Mouse (Mus musculus) adrenal gland, postnatal 4 days (tissue): Measurements from ENCODE around the gene Tcl1. TPM values are rescaled to one million over a fixed set of nuclear protein-coding genes. Genes with fewer than 3 reads are reported as not detected.
"Not testable (repeated sequence)": the region's sequence is repeated elsewhere in the genome, so short reads cannot be mapped to it uniquely, and the experiment has no call there.

Experiments
- DNase-seq, 2 experiments: peaks; one replicate each; pipeline ENCODE4 v3.0.0; 2021 to 2022; ENCODE audit warnings: low spot score in 2 of 2, mixed read lengths in 2 of 2
- long read RNA-seq, 2 experiments: library from polyadenylated mRNA; stranded (forward); transcript quantifications; one replicate each; pipeline ENCODE4 v2.0.0; 2021
- total RNA-seq, 2 experiments: library from RNA; stranded (reverse); gene quantifications; 2 replicates each; pipeline ENCODE4 v1.2.3; 2021

The Tcl1 gene
- total RNA-seq, result under 1 TPM in 1 of 2 experiments, not detected in 1; 0.31 TPM
- long read RNA-seq, experiment 1, result 0 reads
- long read RNA-seq, experiment 2, result 0 reads

DNA sequence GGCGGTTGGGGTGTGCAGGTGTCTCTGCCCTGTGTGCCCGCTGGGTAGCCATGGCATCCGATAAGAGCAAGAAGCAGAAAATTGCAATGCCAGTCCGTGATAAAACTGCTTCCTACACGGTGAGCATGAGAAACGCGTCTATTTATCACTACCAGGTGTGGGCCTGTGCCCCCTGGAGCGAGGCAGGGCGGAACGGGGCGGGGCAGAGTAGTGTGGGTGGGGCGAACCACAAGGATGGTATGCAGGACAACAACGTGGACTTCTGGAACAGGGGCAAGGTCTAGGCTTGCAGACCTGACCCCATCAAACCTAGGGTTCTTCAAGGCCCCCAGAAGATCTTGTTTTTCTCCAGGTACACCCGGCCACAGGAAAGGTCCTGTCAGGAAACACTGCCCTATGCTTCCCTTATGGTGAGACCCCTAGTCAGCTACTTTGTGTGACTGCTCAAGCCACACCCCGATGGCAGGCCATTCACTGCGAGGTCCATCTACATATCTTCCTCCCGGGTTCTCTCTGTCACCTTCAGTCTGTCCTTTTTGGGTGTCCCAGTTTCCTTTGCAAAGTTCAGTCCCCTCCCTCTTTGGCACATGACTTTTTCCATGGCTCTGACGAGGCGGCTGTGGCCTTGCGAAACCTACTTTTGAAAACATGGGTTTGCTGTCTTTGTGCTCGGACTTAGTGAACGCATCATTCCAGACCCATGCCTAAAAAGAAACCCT, at the start of gene Tcl1:
Tcl1 (minus strand) TSS at position 193 of the 719 bp plus-strand sequence.
- DNase-seq, result no peak

DNA sequence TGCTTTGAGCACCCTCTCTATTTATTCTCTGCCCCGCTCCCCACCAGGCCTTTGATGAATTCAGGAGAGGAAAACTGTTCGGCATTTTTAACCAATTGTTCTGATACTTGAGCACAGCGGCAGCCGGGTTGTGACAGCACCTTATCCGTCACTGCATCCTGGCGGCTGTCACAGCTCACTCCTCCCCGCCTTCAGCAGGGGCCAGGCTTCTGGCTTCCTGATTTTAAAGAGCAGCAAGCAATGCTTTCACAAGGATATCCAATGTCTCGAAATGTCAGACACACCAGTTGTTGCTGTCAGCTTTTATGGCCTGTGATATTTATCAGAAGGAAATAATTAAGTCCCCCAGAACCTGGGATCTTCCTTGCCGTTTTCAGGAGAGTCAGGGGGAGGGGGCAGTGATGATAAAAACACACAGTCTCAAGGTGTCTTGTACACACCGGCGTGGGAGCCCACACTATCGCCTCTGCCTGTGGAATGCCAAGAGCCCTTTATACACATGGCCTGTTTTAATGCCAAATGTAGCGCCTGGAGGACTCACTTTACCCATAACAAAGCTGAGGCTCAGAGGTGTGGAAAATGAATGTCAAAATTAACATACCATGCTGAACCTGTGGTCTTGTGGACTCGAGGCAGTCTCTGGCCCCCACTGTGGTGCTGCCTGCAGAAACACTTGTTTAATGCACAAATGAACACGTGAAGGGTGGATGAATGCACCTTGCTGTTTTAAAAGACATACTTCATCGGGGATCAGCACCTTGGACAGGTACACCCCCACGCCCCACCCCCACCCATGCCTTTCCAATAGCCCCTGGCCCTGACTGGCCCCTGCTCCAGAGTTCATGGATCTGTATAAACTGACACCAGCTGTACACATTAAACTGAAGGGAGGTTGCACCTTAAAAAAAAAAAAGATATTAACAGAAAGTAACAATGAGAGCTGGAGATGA, 48.7 kb upstream of the Tcl1 start:
- no peak for DNase-seq

GRCm38 (mm10) chr12:105267076-105267475, 44.5 kb upstream of the Tcl1 start:
- DNase-seq, result no peak

- DNase-seq, result no peak
Measured at GRCm38 (mm10) chr12:105266096-105266495, 43.5 kb upstream of the Tcl1 start.

DNA sequence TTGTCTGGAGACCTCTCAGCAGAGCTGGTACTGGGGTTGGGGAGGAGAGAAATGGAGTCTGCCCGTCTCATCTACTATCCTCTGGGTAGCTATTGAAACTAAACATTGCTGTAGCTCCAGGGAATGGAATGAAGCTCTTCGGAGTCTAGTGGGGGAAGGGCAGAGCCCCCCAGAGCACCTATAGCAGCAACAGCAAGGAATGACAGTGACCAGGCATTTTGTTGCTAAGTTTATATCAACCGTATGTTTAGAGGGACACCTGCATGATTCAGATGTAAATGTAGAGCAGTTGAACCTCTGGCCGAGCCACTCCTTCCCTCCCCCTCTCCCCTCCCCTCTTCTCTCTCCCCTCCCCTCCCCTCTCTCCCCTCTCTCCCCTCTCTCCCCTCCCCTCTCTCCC, 36.6 kb upstream of the Tcl1 start:
- DNase-seq, result no peak

DNA sequence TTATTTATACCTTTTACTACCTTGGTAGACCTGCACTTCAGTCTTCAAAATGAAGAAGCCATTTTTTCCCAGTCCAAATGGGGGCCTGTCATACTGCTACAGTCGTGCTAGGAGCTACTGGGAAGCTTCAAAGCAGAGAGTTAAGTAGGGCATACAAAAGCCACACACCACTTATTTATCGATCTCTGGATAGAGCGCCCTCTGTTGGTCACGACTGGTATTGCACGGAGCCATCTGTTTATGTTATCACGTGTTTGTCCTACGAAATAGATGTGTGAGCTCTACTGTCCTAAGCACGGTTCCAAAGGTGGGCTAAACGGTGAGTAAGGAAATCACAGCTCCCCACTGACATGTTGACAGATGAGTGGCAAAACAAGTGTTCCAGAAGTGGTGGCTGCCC, 36.2 kb upstream of the Tcl1 start:
- no peak for DNase-seq

- no peak for DNase-seq
Measured at GRCm38 (mm10) chr12:105253796-105254195, 31.2 kb upstream of the Tcl1 start.

DNA sequence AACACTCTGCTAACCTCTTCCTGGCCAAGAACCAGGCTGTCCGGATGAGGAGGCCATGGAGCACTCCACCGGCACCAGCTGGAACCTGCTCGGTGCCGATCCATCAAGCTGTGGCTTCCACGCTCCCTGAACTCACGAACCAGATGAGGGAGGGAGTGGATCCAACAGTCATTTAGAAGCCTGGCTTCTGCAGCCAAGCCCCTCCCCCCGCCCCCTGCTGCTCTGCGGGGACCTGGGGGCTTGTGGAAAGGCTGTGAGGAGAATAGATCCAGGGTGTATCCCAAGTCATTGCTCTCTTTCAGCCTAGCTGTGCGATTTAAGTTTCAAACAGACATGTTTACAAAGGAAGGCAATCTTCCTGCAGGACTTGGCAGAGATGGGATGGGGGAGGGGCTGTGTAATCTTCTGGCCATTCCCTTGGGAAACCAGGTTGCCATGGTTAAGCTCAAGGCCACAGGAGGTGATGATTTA, 26.2 kb upstream of the Tcl1 start:
- DNase-seq, result no peak

DNA sequence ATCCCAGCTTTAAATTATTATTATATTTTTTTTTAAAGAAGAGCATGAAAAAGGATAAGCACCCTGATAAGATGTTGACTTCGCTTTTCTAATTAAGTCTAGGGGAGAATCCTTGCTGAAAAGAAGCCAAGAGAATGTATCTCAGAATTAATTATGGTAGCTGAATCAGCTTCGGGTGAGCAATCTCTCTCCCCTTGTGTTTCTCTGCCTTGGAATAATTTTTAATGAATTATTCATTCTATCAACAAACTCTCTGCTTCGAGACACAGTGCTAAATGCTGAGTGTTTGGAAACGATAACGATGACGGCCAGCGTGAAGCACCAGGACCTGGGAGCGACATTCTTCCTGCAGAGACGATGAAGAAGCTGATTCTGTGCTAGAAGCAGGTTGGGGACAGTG, 16.5 kb upstream of the Tcl1 start:
- no peak for DNase-seq

- DNase-seq, result no peak
Measured at GRCm38 (mm10) chr12:105235091-105235490, 12.5 kb upstream of the Tcl1 start.

DNA sequence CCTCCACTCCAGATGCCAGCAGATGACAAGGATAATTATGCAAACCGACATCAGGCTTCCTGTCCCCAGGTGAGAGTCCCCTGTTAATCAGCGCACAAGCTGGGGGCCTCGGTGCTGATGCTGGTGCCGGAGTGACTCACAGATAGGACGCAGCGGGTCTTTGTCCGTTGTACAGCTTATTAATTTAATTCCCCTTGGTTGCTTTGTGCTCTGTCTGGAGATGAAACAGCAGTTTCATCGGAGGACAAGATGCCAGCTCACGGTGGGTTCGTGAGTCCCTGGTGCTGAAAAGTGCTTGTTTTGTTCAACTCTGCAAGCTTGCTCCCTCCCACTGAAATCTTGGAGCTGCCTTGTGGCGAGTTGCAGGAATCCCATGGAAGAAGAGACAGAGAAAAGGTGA, 11.8 kb upstream of the Tcl1 start:
- no peak for DNase-seq

- DNase-seq, result no peak
Measured at GRCm38 (mm10) chr12:105224621-105225320, 2.2 kb upstream of the Tcl1 start.

DNA sequence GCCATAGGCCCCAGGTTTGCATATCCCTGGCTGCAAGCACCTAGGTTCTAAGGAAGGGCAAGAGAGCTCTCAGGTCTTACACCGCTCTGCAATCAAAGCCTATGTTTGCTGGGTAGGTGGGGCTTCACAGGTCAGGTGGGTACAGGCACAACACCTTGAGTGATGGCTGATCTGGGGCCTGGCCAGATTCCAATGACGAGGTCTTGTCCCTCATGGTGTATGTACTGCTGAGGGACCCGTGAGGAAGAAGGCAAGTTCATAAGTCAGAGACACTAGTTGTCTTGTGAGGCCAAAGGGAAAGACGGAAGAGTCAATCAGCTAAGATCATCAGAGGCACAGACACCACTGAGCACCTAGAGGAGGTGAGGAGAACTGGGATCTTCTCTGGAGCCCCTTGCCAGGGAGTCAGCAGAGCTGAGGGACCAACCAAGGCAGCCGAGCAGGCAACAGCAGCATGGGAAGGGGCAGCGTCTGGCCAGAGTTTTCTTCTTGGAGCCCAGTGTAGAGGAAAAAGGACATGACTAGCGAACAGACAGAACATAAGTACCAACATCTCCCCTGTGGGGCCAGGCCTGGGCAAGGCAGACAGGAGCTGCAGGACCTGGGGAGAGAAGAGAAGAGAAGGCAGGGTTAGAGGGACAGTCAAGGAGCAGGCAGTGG, 5.4 kb downstream of the Tcl1 start:
- no peak for DNase-seq

DNA sequence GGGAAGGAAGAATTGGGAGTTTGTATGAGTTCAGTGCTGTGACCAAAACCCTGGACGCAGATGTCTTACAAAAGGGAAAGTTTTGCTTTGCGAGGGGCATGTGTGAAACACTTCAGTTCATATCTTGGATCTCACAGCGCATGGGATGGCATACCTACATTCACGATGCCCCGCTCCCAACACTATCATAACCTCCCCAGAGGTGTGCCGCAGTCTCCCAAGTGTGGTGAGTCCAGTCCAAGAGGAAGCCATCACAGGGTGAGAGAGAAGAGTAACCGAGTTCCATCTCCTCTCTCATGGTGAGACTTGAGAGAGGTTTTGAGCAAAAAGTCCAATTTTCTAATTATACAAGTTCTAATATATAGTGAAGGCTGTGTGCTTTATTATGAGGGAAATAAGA, 13.4 kb downstream of the Tcl1 start:
- no peak for DNase-seq

GRCm38 (mm10) chr12:105208441-105208840, 14.2 kb downstream of the Tcl1 start:
- DNase-seq, result no peak

DNA sequence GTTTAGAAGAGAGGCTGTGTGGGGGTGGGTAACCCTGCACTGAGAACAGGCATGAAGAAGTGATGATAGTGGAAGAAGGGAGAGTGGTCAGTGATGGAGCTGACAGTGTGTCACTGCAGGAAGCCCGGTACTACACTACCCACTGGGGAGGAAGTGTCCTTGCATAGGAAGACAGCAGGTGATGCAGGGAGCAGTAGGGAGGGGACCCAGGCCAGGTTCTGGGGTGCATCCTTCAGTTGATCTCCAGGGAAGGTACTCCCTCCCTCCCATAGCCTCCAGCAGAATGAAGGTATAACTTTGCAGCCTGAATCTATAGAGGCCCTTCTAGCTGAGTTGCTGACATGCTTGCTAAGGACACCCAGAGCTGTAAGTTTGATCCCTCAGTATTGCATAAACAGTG, 15.5 kb downstream of the Tcl1 start:
- DNase-seq, result no peak

GRCm38 (mm10) chr12:105201657-105202056, 20.9 kb downstream of the Tcl1 start, which contains the start of gene Tcl1b4:
TSS of gene Tcl1b4 (plus strand) at chr12:105201957.
- DNase-seq, result not testable (repeated sequence)

- not testable (repeated sequence) for DNase-seq
Measured at GRCm38 (mm10) chr12:105199684-105200497, 22.7 kb downstream of the Tcl1 start.

- DNase-seq, result not testable (repeated sequence)
Measured at GRCm38 (mm10) chr12:105190743-105191142, 31.9 kb downstream of the Tcl1 start, which contains the start of gene Tcl1b3. TSS of gene Tcl1b3 (plus strand) at chr12:105191043.

GRCm38 (mm10) chr12:105188980-105189379, 33.6 kb downstream of the Tcl1 start:
- DNase-seq, result not testable (repeated sequence)
